Mouse (Mus musculus) olfactory bulb, adult 2 months (tissue): Measurements from ENCODE around the gene Grip1. TPM values are rescaled to one million over a fixed set of nuclear protein-coding genes. Genes with fewer than 3 reads are reported as not detected.

Experiments used
- H3K27ac ChIP-seq: fragments of 200-500 bp; 2 replicates; pipeline ENCODE4 v1.5.1; 2012; ENCODE audit warnings: low read depth, low read length; ENCODE audit not compliant: insufficient read depth
- H3K4me1 ChIP-seq: fragments of 200-500 bp; 2 replicates; pipeline ENCODE4 v1.6.1; 2012; ENCODE audit warnings: low read length; ENCODE audit not compliant: control insufficient read depth, insufficient read depth
- H3K4me3 ChIP-seq: fragments of 200-500 bp; 2 replicates; pipeline ENCODE4 v1.5.1; 2012; ENCODE audit warnings: mild to moderate bottlenecking, low read depth, low read length, moderate library complexity; ENCODE audit not compliant: insufficient read depth
- CTCF ChIP-seq: fragments of 200-500 bp; IDR thresholded peaks from 2 replicates; pipeline ENCODE4 v1.5.1; 2012; ENCODE audit warnings: low read depth, mild to moderate bottlenecking, low read length, moderate library complexity; ENCODE audit not compliant: insufficient read depth
- POLR2A ChIP-seq: fragments of 200-500 bp; IDR thresholded peaks from 2 replicates; pipeline ENCODE4 v1.6.1; 2012; ENCODE audit warnings: mild to moderate bottlenecking, low read depth, low read length, moderate library complexity; ENCODE audit not compliant: insufficient read depth
- WGBS: fragments of 180-500 bp; shearing (Covaris S2); methylation state at CpG from one replicate; pipeline ENCODE4 v1.1.7; 2018; 5-methylcytosine and 5-hydroxymethylcytosine counted together
- polyA plus RNA-seq: library from polyadenylated mRNA; stranded (reverse); fragments of >200 nt; gene quantifications from 2 replicates; pipeline ENCODE4 v1.2.4, GENCODE M21; 2012; ENCODE audit warnings: low replicate concordance; ENCODE audit not compliant: missing spikeins, insufficient read depth, insufficient read length

Grip1 gene
- polyA plus RNA-seq, 1 experiment, result not detected

- Histone ChIP-seq H3K4me3 (no peak overlapping the region), H3K4me1 (peaks cover 19% of the 10 kb centered on the region), H3K27ac (no peak overlapping the region)
- TF ChIP-seq CTCF (no peak), POLR2A (no peak)
- 79% methylated on average over 5 of the region's 5 CpGs for WGBS
Observed at GRCm38 (mm10) chr10:119816001-119816400, 362.4 kb downstream of the Grip1 start.

GRCm38 (mm10) chr10:119818381-119818780 is 364.8 kb downstream of the Grip1 start:
- Histone ChIP-seq H3K4me3 (no peak overlapping the region), H3K4me1 (peaks cover 15% of the 10 kb centered on the region), H3K27ac (peak overlapping the region; percentile 69)
- TF ChIP-seq CTCF, result no peak
- no peak for TF ChIP-seq POLR2A
- 16% methylated on average over 5 of the region's 5 CpGs for WGBS

- no peak for TF ChIP-seq CTCF
- Histone ChIP-seq H3K4me1 (peaks cover 15% of the 10 kb centered on the region), H3K4me3 (peak overlapping the region; percentile 50), H3K27ac (peak overlapping the region; percentile 52)
- WGBS, result 11% methylated on average over 17 of the region's 17 CpGs
Observed at GRCm38 (mm10) chr10:119819102-119819681, 365.6 kb downstream of the Grip1 start.

- peak overlapping the region; percentile 52; the same call in 1 of the 2 replicates for H3K27ac ChIP-seq
- 15% methylated on average over 5 of the region's 5 CpGs for WGBS
- H3K4me3 ChIP-seq, result peak overlapping the region; percentile 50
- H3K4me1 ChIP-seq, result peaks cover 15% of the 10 kb centered on the region
- no peak for TF ChIP-seq POLR2A
- no peak for TF ChIP-seq CTCF
Observed at GRCm38 (mm10) chr10:119819740-119820139, 366.1 kb downstream of the Grip1 start.

GRCm38 (mm10) chr10:119820428-119820827 is 366.8 kb downstream of the Grip1 start:
- peaks cover 15% of the 10 kb centered on the region for H3K4me1 ChIP-seq
- H3K4me3 ChIP-seq, result no peak overlapping the region
- no peak for TF ChIP-seq POLR2A
- no peak for TF ChIP-seq CTCF

GRCm38 (mm10) chr10:119823691-119824090 is 370.1 kb downstream of the Grip1 start:
- Histone ChIP-seq H3K4me3 (no peak overlapping the region), H3K27ac (no peak overlapping the region), H3K4me1 (peaks cover 5% of the 10 kb centered on the region)
- no peak for TF ChIP-seq CTCF
- no peak for TF ChIP-seq POLR2A
- WGBS, result 61% methylated on average over 7 of the region's 7 CpGs

More at GRCm38 (mm10) chr10:119820428-119820827, 366.8 kb downstream of the Grip1 start:
- WGBS, result 31% methylated on average over 4 of the region's 4 CpGs
- no peak overlapping the region for H3K27ac ChIP-seq

GRCm38 (mm10) chr10:119824521-119824920 is 370.9 kb downstream of the Grip1 start:
- Histone ChIP-seq H3K4me3 (no peak overlapping the region), H3K4me1 (no peaks in the 10 kb centered on the region; the same call in 1 of the 2 replicates), H3K27ac (no peak overlapping the region)
- 82% methylated on average over 11 of the region's 11 CpGs for WGBS
- no peak for TF ChIP-seq POLR2A
- no peak for TF ChIP-seq CTCF

- TF ChIP-seq POLR2A, result no peak
- TF ChIP-seq CTCF, result no peak
- Histone ChIP-seq H3K27ac (no peak overlapping the region), H3K4me1 (peaks cover 9% of the 10 kb centered on the region; the same call in 1 of the 2 replicates), H3K4me3 (no peak overlapping the region)
- 64% methylated on average over 6 of the region's 6 CpGs for WGBS
Observed at GRCm38 (mm10) chr10:119830388-119830956, 376.8 kb downstream of the Grip1 start.

- WGBS, result 79% methylated on average over 1 of the region's 1 CpGs
- no peak overlapping the region for H3K27ac ChIP-seq
- no peak for TF ChIP-seq CTCF
- H3K4me3 ChIP-seq, result no peak overlapping the region
- peaks cover 9% of the 10 kb centered on the region; the same call in 1 of the 2 replicates for H3K4me1 ChIP-seq
Observed at GRCm38 (mm10) chr10:119831086-119831485, 377.5 kb downstream of the Grip1 start.
